Mouse (Mus musculus): ENCODE results near the gene Rgp1.

GRCm38 (mm10) chr4:43586411-43586810 lies 7.9 kb downstream of the Rgp1 start:
- TF ChIP-seq POLR2A (IDR thresholded peaks at IDR 0.05; ENCODE audit: control insufficient read depth, extremely low read depth, insufficient read depth, low read length, poor library complexity) (no peak), CTCF (IDR thresholded peaks at IDR 0.05; ENCODE audit: borderline replicate concordance, control insufficient read depth, extremely low read depth, insufficient read depth, low read length, poor library complexity) (no peak)
